Mouse (Mus musculus) left cerebral cortex, adult 18-20 months (tissue): ENCODE results near the gene Ap4m1. TPM values are rescaled to one million over a fixed set of nuclear protein-coding genes. Genes with fewer than 3 reads are reported as not detected.

Experiments used
- DNase-seq, 2 experiments: peaks; one replicate each; pipeline ENCODE4 v3.0.0; 2021 to 2022; ENCODE audit warnings: low spot score in 2 of 2, mixed read lengths in 1 of 2
- long read RNA-seq, 2 experiments: library from polyadenylated mRNA; stranded (forward); transcript quantifications; one replicate each; pipeline ENCODE4 v2.0.0; 2021
- total RNA-seq, 2 experiments: library from RNA; stranded (reverse); gene quantifications; 2 replicates each; pipeline ENCODE4 v1.2.3; 2021

The Ap4m1 gene
- 10 to 100 TPM; 19.9 to 22.1 TPM for total RNA-seq
- long read RNA-seq, experiment 1, partial matches to known transcripts: 1 of 7 reads
- long read RNA-seq, experiment 1, other reads (novel, unspliced or antisense): 4 of 7 reads
- long read RNA-seq, experiment 2, transcript Ap4m1-201 (15 exons, 3,479 nt): major isoform, 6 of 7 reads
- long read RNA-seq, experiment 2, partial matches to known transcripts: 0 of 7 reads
- long read RNA-seq, experiment 2, other reads (novel, unspliced or antisense): 1 of 7 reads

DNA sequence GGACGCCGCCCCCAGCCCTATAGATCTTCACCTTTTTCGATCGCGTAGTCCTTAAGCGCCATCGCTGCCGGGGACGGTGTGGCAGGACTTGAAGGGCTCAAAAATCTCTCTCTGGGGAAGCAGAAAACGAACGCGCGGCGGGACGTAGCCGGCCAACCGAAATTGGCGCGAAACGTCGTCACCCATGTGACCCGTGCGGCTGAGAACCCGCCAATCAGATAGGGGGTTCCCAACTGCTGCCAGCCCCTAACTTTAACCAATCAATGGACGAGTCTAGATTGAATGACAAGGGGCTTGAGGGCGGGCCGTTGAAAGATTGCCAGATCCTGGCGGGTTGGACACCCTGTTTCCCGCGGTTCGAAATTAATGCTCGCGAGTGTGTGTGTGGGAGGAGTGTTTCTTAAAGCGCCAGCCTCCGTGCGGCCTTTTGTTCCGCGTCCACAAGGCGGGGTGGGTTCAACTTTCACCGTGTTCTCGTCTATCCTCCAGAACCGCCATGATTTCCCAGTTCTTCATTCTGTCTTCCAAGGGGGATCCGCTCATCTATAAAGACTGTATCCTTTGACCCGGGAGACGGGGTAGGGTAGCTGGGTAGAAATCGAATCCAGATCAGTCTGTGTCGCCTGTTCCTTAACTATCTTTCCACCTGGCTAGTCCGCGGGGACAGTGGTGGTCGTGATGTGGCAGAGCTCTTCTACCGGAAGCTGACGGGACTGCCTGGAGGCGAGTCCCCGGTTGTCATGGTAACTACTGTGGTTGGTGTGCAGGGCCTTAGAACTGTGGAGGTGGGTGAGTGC lies at the start of gene Ap4m1, which contains the start of gene Mcm7:
Gene Ap4m1, plus strand, starts transcription at position 308 of the 797 bp plus-strand sequence.
Gene Mcm7, minus strand, starts transcription at position 728 of the 797 bp plus-strand sequence.
- DNase-seq: peak; percentile 96 to 97

GRCm38 (mm10) chr5:138132425-138133064 lies 39.3 kb upstream of the Ap4m1 start:
- no peak for DNase-seq

GRCm38 (mm10) chr5:138137257-138137656 lies 34.5 kb upstream of the Ap4m1 start:
- no peak for DNase-seq

DNA sequence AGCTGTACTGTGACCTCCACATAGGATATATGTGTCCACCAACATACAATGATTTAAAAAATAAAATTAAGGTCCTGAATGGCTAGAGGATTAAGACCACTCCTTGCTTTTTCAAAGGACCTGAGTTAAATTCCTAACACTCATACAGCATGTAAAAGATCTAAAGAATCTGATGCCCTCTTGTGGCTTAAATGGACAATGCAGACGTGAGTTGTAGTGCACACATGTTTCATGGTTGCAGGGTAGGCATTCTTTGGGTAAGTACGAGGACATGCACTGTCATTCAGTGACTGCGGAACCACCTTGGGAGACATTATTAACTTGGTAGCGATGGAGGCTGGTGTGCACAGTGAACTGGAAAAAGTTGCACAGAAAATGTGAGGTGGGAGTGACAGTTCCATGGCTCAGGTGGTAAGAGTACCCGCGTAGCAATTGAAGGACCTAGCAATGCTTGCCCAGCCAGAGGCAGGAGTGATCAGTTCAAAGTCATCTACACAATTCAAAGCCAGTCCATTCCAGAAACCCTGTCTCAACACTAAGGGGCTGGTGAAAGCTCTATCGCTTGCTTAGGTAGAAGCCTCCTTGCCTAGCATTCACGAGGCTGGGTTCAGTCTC lies 33.8 kb upstream of the Ap4m1 start:
- peak in 1 of 2 experiments; percentile 48 for DNase-seq

DNA sequence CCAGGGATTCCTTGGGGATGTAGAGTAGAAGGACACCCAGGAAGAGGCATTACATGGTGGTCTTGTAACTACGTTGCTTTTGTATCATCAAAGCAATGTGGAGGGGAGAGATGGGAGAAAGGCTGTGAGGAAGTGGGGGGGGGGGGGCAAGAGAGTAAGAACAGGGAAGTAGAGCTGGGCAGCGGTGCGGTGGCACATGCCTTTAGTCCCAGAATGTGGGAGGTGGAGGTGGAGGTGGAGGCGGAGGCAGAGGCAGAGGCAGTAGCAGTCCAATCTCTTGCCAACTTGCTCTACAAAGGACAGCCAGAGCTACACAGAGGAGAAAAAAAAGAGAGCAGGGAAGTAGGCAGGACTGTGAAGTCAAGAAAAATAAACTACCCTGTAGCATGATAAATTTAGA lies 33.2 kb upstream of the Ap4m1 start:
- DNase-seq: no peak

DNA sequence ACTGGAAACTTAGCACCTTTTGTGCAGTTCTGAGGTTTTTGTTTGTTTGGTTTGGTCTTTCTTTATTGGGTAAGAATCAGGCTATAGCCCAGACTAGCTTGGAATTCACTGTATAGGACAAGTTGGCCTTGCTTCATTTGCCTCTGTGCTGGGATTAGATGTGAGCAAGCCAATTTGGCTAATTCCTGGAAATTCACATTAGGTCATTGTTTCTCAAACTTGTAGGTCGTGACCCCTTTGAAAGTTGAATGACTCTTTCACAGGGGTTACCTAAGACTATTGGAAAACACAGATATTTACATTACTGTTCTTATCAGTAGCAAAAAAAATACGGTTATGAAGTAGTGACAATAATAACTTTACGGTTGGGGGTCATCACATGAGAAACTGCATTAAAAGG lies 17.4 kb upstream of the Ap4m1 start:
- no peak for DNase-seq

GRCm38 (mm10) chr5:138155443-138155976 lies 16.3 kb upstream of the Ap4m1 start, which contains the start of gene Zfp113:
Gene Zfp113 (minus strand): TSS chr5:138155744.
- peak; percentile 85 to 91 for DNase-seq

GRCm38 (mm10) chr5:138160224-138160762 lies 11.5 kb upstream of the Ap4m1 start:
- DNase-seq: no peak

DNA sequence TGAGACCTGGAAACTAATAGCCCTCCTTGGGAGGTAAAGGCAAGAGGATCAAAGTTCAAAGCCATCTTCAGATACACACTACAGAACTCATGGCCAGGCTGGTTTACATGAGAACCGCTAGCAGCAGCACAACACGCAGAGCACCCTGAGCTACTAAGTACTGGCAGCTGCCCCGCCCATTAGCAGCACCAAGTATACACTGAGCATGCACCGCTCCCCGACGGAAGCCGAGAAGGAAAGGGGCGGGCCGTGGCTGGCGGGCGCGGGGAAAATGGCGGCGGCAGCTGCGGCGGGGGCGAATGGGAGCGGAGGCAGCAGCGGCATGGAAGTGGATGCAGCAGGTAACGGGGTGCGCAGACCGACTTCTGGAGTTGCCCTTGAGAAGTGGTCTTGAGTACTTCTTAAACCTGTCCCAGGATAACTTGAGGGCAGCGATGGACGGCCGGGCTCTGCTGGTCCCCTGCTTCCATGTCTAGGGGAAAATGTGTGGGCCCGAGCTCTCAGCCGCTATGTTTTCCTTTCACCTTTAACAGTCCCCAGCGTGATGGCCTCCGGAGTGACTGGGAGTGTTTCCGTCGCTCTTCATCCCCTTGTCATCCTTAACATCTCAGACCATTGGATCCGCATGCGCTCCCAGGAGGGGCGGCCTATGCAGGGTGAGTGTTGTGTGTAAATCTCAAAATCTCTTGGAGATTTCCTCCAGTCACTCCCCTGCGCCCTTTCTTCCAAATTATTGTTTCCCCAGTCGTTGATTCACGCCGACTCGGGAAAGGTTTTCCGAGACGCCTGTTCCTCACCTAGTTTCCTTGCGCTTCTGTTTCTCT lies 10.7 kb upstream of the Ap4m1 start, which contains the start of gene Cops6:
Gene Cops6, plus strand, starts transcription at position 230 of the 824 bp plus-strand sequence.
- peak; percentile 97 to 98 for DNase-seq

- DNase-seq: no peak
Measured at GRCm38 (mm10) chr5:138163046-138163445, 8.8 kb upstream of the Ap4m1 start.

- DNase-seq: no peak
Measured at GRCm38 (mm10) chr5:138163610-138164009, 8.2 kb upstream of the Ap4m1 start.

GRCm38 (mm10) chr5:138165594-138165993 lies 6.2 kb upstream of the Ap4m1 start:
- DNase-seq: no peak

- peak; percentile 96 to 97 for DNase-seq
Measured at GRCm38 (mm10) chr5:138170936-138171561, 753 bp upstream of the Ap4m1 start.

GRCm38 (mm10) chr5:138173217-138173616 lies 1.4 kb downstream of the Ap4m1 start:
- DNase-seq: no peak

DNA sequence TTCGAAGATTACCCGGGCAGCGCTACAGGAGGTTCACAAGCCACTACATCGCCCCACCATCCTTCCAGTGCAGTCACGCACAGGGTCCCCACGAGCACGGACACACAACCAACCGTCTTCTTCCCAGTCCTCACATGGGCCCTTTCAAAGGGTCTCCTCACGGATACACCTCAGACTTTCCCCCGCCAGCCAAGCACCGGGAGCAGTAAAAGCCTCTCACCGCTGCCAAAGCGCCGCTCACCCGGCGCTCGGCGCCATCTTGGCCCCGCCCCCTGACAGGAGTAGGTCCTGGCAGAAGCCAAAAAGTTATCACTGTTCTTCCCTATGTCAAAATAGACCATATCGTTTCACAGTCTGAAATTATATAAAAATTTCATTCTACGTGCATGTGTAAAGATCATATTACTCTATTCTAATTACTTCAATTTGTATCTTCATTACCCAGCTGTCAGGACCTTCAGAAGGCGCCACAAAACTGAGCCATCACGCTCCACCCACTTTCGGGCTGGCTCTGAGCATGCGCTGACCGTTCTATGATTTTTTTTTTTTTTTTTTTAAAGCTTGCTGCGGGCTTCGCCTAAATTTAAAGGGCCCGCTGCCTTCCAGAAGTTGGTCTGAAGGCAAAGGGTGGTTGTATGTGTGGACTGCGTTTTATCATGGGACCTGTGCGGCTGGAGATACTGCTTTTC lies 15.3 kb downstream of the Ap4m1 start, which contains the start of the genes Taf6 and Cnpy4:
Gene Taf6, minus strand, starts transcription at position 502 of the 689 bp plus-strand sequence.
Gene Cnpy4, plus strand, starts transcription at position 536 of the 689 bp plus-strand sequence.
- peak; percentile 74 to 82 for DNase-seq

GRCm38 (mm10) chr5:138187661-138188306 lies 16.0 kb downstream of the Ap4m1 start:
- DNase-seq: peak; percentile 67 to 76

GRCm38 (mm10) chr5:138193771-138194727 lies 22.2 kb downstream of the Ap4m1 start, which contains the start of gene Mblac1:
Gene Mblac1 (plus strand): TSS chr5:138194314.
- peak; percentile 83 to 84 for DNase-seq
